Mouse (Mus musculus): ENCODE measurements around the gene Bsx. TPM values are rescaled to one million over a fixed set of nuclear protein-coding genes. Genes with fewer than 3 reads are reported as not detected.

Gene Bsx
- polyA plus RNA-seq, 1 experiment from 2014 or later: 0.15 TPM

DNA sequence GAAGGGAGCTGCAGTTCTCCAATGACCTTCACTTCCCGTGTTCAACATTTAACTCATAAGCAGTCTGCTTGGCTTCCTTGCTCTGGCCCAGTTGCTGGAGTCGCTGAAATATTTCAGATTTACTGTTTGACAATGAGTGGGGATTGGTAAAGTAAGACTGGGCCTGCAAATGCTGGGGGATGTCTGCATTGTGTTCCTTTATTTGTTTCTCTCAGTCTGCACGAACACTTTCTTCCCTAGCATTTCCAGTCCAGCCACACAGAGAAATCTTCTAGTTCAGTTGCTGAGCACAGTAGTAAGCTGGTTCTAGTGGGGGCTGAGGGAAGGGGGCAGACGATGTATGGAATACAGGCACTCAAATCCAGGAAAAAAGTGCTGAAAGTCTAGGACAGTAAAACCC lies 1.0 kb downstream of the Bsx start:
- no peak for DNase-seq (ENCODE audit: low spot score)
- H3K27me3 ChIP-seq (ENCODE audit: low read depth, poor library complexity, severe bottlenecking): peaks cover 99% of the 10 kb centered on the region
- WGBS: 0% methylated on average over 4 of the region's 4 CpGs

DNA sequence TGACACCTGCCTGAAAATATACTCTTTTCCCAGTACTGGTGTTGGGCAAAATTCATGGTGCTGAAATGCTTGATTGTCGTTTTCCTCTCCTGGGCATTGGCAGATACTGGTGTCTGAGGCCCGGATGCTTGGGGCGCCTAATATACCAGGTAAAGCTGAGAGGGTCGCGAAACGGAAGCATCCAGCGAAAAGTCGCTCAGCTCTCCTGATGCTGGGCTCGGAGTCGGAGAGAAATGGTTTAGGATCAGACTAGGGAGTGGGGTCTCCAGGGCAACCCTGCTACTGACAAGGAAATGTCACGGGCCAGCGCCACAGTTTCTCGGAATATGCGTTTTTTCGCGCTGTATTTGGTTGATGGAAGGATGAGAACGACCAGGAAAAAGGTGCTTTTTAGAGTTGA lies 1.5 kb downstream of the Bsx start:
- H3K36me3 ChIP-seq: no peaks in the 10 kb centered on the region
- no peak overlapping the region for H3K27ac ChIP-seq (replicated peaks)
- H3K27me3 ChIP-seq (ENCODE audit: low read depth, poor library complexity, severe bottlenecking): peaks cover 99% of the 10 kb centered on the region
- no peak overlapping the region for H3K4me3 ChIP-seq
- no peaks in the 10 kb centered on the region for H3K9me3 ChIP-seq (replicated peaks)
- peaks cover 53% of the 10 kb centered on the region for H3K4me1 ChIP-seq
- WGBS: 2% methylated on average over 17 of the region's 17 CpGs
- DNase-seq (ENCODE audit: low spot score): peak; percentile 55

More for the DNA sequence above, 1.0 kb downstream of the Bsx start:
- Histone ChIP-seq H3K4me1 (peaks cover 53% of the 10 kb centered on the region), H3K36me3 (no peaks in the 10 kb centered on the region), H3K9me3 (replicated peaks) (no peaks in the 10 kb centered on the region), H3K4me3 (no peak overlapping the region), H3K27ac (replicated peaks) (no peak overlapping the region)

DNA sequence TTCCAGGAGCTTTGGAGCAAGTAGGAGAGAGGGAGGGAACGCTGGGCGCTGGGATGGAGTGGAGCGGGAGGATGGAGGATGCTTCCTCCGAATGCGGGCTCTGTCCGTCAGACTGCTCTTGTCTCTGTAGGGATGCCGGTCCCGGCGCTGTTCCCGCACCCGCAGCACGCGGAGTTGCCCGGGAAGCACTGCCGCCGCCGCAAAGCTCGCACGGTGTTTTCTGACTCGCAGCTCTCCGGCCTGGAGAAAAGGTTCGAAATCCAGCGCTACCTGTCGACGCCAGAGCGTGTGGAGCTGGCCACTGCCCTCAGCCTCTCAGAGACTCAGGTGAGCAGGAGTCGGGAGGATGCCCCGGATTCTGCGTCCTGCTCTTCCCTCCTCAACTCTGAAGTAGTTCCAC lies 2.2 kb downstream of the Bsx start:
- peak; percentile 49 for DNase-seq (ENCODE audit: low spot score)
- WGBS: under 1% methylated on average over 29 of the region's 29 CpGs

DNA sequence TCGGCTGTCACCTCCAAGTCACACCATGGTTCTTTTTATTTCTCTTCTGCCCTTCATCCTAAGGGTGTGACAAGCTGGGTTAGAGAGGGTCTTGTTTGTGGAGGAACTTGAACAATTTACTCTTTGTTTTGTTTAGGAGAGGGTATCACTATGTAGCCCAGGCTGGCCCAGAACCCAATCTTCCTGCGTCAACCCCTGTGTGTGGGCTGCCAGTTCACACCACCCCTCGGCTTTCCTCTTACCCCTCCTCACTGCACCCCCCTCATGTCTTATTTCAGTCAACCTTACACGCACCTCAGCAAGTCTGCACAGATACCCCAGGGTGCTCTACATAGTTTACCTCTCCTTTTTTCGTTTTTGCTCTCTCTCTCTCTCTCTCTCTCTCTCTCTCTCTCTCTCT lies 2.8 kb downstream of the Bsx start:
- H3K9me3 ChIP-seq (replicated peaks): no peaks in the 10 kb centered on the region
- H3K27me3 ChIP-seq (ENCODE audit: low read depth, poor library complexity, severe bottlenecking): peaks cover 100% of the 10 kb centered on the region
- DNase-seq (ENCODE audit: low spot score): no peak
- no peak overlapping the region for H3K4me3 ChIP-seq
- WGBS: 6% methylated on average over 5 of the region's 5 CpGs
- no peak overlapping the region for H3K27ac ChIP-seq (replicated peaks)
- no peaks in the 10 kb centered on the region for H3K36me3 ChIP-seq
- H3K4me1 ChIP-seq: peaks cover 46% of the 10 kb centered on the region

More for the DNA sequence above, 2.2 kb downstream of the Bsx start:
- Histone ChIP-seq H3K9me3 (replicated peaks) (no peaks in the 10 kb centered on the region), H3K4me3 (peak overlapping the region; percentile 23; the same call in 1 of the 2 replicates), H3K4me1 (peaks cover 51% of the 10 kb centered on the region), H3K27me3 (ENCODE audit: low read depth, poor library complexity, severe bottlenecking) (peaks cover 100% of the 10 kb centered on the region), H3K27ac (replicated peaks) (no peak overlapping the region), H3K36me3 (no peaks in the 10 kb centered on the region)

DNA sequence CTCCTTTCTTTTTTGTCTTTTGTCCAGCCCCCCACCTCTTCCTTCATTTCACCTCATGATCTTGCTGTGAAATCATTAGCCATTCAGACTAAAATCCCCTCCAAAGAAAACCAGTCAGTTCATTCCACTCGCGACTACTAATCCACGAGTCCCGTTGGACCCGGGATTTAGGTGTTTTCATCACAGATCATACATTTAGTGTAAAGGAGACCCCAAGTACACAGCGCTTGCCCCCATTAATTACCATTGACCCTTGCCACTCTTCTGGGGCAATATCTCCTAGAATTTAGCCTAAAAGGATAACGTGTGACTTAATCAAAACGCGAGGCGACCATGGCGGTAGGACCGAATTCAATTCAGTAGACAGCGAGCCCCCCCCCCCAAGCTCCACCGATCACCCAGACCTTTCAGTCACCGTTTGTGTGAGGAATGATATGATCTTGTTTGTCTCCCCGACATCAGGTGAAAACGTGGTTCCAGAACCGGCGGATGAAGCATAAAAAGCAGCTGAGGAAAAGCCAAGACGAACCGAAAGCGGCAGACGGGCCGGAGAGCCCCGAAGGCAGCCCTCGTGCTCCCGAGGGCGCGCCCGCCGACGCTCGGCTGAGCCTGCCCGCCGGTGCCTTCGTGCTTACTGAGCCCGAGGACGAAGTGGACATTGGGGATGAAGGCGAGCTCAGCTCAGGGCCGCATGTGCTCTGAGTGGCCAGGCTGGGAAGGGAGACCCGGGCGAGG lies 3.4 kb downstream of the Bsx start:
- under 1% methylated on average over 42 of the region's 42 CpGs for WGBS
- H3K4me1 ChIP-seq: peaks cover 41% of the 10 kb centered on the region
- H3K4me3 ChIP-seq: peak overlapping the region; percentile 32
- H3K27me3 ChIP-seq (ENCODE audit: low read depth, poor library complexity, severe bottlenecking): peaks cover 100% of the 10 kb centered on the region
- H3K36me3 ChIP-seq: no peaks in the 10 kb centered on the region
- DNase-seq (ENCODE audit: low spot score): peak; percentile 69
- H3K27ac ChIP-seq (replicated peaks): no peak overlapping the region
- no peaks in the 10 kb centered on the region for H3K9me3 ChIP-seq (replicated peaks)

DNA sequence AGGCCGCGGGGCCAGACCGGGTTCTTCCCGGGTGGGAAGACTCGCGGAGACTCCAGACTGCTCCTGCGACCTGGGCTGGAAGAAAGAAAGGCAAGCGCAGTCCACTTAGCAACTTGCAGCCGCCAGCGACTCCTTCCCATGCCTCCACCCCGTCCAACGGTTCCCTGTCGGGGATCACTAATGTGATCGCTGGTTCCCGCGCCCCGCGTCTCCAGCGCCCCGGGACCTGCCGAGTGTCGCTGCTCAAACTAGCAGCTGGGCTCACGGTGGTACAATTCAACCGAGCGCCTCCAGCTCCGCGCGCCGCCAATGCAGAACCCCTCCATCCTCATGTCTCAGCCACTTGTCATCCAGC lies 3.9 kb downstream of the Bsx start:
- Histone ChIP-seq H3K4me3 (peak overlapping the region; percentile 32), H3K27me3 (ENCODE audit: low read depth, poor library complexity, severe bottlenecking) (peaks cover 100% of the 10 kb centered on the region), H3K9me3 (replicated peaks) (no peaks in the 10 kb centered on the region), H3K36me3 (no peaks in the 10 kb centered on the region), H3K4me1 (peaks cover 41% of the 10 kb centered on the region), H3K27ac (replicated peaks) (no peak overlapping the region)
- DNase-seq (ENCODE audit: low spot score): no peak
- under 1% methylated on average over 29 of the region's 29 CpGs for WGBS

DNA sequence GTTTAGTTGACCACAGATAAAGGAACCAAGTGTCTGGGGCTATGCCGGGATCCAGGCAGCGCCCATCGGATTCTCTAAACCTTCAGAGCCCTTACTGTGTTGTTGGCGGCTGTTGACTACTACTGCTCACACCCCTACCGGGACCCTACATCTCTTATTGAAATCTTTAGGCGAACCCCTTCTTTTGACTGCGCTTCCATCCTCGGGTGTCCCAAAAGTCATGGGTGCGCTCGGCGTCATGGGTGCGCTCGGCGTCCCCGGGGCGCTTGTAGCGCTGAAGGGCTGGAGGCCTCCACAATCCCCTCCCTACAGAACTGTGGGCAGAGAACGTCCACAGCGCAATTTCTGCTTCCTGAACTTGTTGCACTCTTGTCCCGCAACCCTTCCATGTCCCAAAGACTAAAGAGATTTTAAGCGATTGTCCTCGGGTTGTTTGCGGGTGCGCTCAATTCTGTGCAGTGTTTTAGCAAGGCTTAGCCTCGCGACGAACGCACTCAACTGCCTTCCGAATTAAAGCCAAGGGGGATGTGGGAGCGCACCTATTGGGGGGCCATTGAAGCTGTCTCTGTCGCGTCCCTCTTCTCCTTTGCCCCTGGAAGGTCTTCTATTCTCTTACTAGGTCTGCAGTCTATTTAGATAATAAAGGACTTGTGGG lies 4.5 kb downstream of the Bsx start:
- Histone ChIP-seq H3K4me3 (peak overlapping the region; percentile 32), H3K9me3 (replicated peaks) (no peaks in the 10 kb centered on the region), H3K36me3 (no peaks in the 10 kb centered on the region), H3K27ac (replicated peaks) (no peak overlapping the region), H3K4me1 (peaks cover 41% of the 10 kb centered on the region), H3K27me3 (ENCODE audit: low read depth, poor library complexity, severe bottlenecking) (peaks cover 100% of the 10 kb centered on the region)
- under 1% methylated on average over 32 of the region's 32 CpGs for WGBS
- peak; percentile 54 for DNase-seq (ENCODE audit: low spot score)

DNA sequence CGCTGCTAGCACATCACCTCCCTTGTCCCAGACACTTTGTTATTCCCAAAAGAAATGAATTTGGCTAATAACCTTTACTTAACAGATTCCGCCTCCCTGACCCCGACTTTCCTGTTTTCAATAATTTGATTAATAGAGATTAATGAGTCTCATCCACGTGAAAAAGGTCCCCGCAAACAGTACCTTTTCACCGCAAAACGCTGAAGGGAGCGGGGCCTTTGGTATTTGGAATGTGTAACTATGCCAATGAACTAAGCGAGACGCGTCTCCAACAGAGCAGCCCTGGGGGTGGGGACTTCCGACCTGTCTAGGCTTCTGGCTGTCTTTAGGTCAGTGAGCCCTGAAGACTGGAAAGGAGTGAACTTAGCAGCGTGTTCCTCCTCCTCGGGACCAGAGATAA lies 5.1 kb downstream of the Bsx start:
- Histone ChIP-seq H3K9me3 (replicated peaks) (no peaks in the 10 kb centered on the region), H3K27me3 (ENCODE audit: low read depth, poor library complexity, severe bottlenecking) (peaks cover 100% of the 10 kb centered on the region), H3K4me3 (no peak overlapping the region), H3K27ac (replicated peaks) (no peak overlapping the region), H3K36me3 (no peaks in the 10 kb centered on the region), H3K4me1 (peaks cover 36% of the 10 kb centered on the region)
- WGBS: 1% methylated on average over 14 of the region's 14 CpGs
- peak; percentile 35 for DNase-seq (ENCODE audit: low spot score)

DNA sequence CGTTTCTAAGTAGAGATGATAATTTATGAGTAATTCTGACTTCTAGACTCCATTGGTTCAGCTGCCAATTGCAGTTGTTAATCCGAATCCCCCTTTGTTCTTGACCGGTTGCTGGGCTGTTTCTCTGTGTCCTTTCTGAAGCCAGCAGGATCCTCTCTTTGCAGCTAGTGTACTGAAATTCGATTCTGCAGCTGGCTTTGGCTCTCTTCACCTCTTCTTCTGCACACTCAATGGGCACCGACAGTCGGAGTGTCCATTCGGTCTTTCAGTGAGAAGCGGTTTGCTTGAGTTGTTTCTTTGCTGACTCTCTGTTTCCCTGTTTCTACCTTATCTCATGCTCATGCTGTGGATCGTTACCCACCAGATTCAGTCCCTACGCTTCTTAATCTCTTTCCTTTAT lies 11.7 kb downstream of the Bsx start:
- no peaks in the 10 kb centered on the region for H3K36me3 ChIP-seq
- H3K27me3 ChIP-seq (ENCODE audit: low read depth, poor library complexity, severe bottlenecking): peaks cover 100% of the 10 kb centered on the region
- DNase-seq (ENCODE audit: low spot score): no peak
- H3K9me3 ChIP-seq (replicated peaks): no peaks in the 10 kb centered on the region
- peaks cover 26% of the 10 kb centered on the region for H3K4me1 ChIP-seq
- H3K27ac ChIP-seq (replicated peaks): peak overlapping the region; percentile 52
- 17% methylated on average over 10 of the region's 10 CpGs for WGBS
- H3K4me3 ChIP-seq: peak overlapping the region; percentile 35

DNA sequence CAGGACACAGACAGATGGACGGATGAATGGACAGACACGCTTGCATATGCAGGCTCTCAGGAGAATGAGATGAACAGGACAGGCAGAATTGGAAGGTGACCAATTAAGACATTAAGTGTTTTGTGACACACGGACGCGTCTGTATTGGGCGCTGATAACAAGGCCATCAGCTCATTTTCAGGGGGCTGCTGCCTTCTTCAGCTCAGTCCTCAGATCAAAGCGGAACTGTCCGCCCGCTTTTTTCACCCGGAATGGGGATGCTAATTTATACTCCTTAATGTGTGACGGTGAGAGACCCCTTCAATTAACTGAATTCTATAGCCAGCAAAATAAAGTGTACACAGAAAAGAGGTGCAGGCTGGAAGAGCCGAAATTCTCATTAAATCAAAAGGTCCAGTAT lies 15.5 kb downstream of the Bsx start:
- DNase-seq (ENCODE audit: low spot score): no peak
- no peaks in the 10 kb centered on the region for H3K36me3 ChIP-seq
- no peak overlapping the region for H3K4me3 ChIP-seq
- H3K27ac ChIP-seq (replicated peaks): no peak overlapping the region
- H3K27me3 ChIP-seq (ENCODE audit: low read depth, poor library complexity, severe bottlenecking): peaks cover 98% of the 10 kb centered on the region
- no peaks in the 10 kb centered on the region for H3K9me3 ChIP-seq (replicated peaks)
- peaks cover 30% of the 10 kb centered on the region for H3K4me1 ChIP-seq
- WGBS: 33% methylated on average over 12 of the region's 12 CpGs

DNA sequence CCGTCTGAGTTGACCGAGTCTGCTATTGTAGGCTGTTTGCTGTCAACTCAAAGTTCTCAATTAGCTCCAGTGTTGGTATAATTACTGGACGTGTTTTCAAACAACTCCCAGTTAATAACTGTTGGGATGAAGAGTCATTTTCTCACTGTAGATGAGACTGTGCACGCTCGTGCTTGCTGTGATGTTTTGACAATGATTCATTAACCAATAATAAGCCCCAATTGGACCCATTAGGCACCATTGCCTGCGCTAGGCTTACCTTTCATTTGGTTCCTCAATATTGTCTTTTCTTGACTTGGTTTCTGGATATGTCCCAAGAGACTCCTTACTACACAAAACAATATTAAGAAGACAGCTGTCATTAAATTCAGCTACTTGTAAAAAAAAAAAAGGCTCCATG lies 18.5 kb downstream of the Bsx start:
- no peaks in the 10 kb centered on the region for H3K36me3 ChIP-seq
- no peak for DNase-seq (ENCODE audit: low spot score)
- H3K4me1 ChIP-seq: peaks cover 14% of the 10 kb centered on the region
- H3K9me3 ChIP-seq (replicated peaks): no peaks in the 10 kb centered on the region
- 84% methylated on average over 6 of the region's 6 CpGs for WGBS
- H3K4me3 ChIP-seq: no peak overlapping the region
- no peak overlapping the region for H3K27ac ChIP-seq (replicated peaks)
- H3K27me3 ChIP-seq (ENCODE audit: low read depth, poor library complexity, severe bottlenecking): peaks cover 96% of the 10 kb centered on the region

DNA sequence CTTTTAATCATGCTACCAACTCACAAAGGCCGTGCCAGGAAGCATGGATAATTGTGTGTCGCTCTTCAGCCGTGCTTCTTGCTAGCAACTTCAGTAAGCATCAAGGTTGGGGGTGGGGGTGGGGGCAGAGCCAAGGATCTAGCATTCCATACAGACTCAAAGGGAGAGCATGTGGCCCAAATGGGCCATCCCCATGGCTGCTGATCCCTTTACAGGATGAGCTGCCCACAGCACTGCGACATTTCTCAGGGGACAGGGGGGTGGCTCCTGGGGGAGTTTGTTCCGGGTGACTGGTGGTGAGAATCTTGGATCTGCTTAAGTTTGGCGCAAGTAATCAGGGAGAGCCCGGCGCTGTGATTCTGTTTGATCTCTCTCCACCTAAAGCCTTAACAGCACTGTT lies 33.5 kb downstream of the Bsx start:
- Histone ChIP-seq H3K27me3 (ENCODE audit: low read depth, poor library complexity, severe bottlenecking) (peaks cover 57% of the 10 kb centered on the region), H3K9me3 (replicated peaks) (no peaks in the 10 kb centered on the region)
- DNase-seq (ENCODE audit: low spot score): peak; percentile 41

DNA sequence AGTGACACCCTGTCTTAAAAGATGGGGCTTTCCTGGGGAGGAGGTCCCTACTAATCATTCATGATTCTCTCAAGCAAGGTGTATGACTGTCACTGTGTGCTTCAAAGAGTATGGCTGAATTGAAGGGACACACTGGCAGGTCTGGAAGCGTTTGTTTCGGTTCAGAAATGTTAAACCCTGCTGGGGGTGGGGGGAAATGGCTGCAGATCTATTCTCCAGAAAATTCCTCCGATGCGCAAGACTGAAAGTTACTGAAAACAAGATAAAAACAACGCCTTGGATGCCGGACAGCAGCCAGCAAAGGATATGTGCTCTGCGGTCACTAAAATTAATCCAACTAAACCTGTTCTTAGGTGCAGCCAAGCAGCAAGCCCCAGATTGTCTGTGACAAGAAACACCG lies 34.5 kb downstream of the Bsx start:
- H3K4me3 ChIP-seq: peak overlapping the region; percentile 23

More for the DNA sequence above, 33.5 kb downstream of the Bsx start:
- Histone ChIP-seq H3K4me3 (peak overlapping the region; percentile 24), H3K27ac (replicated peaks) (peak overlapping the region; percentile 23; the same call in 1 of the 2 replicates), H3K36me3 (no peaks in the 10 kb centered on the region), H3K4me1 (peaks cover 31% of the 10 kb centered on the region)
- WGBS: 6% methylated on average over 8 of the region's 8 CpGs

More for the DNA sequence above, 34.5 kb downstream of the Bsx start:
- peak; percentile 16 for DNase-seq (ENCODE audit: low spot score)
- no peaks in the 10 kb centered on the region for H3K9me3 ChIP-seq (replicated peaks)
- WGBS: 27% methylated on average over 8 of the region's 8 CpGs
- no peak overlapping the region for H3K27ac ChIP-seq (replicated peaks)
- peaks cover 63% of the 10 kb centered on the region for H3K27me3 ChIP-seq (ENCODE audit: low read depth, poor library complexity, severe bottlenecking)
- no peaks in the 10 kb centered on the region for H3K36me3 ChIP-seq
- peaks cover 31% of the 10 kb centered on the region for H3K4me1 ChIP-seq
